Mouse (Mus musculus) liver, embryonic 16.5 days (tissue): ENCODE results near the gene Klhdc10. TPM values are rescaled to one million over a fixed set of nuclear protein-coding genes. Genes with fewer than 3 reads are reported as not detected.
"Not testable (repeated sequence)": the region's sequence is repeated elsewhere in the genome, so short reads cannot be mapped to it uniquely, and the experiment has no call there.

ENCODE experiments used
- ATAC-seq: fragments of 200-750 bp; cut with Nextera tagmentation; 2 replicates; pipeline ENCODE4 v1.8.0; 2017; ENCODE audit warnings: low read depth, mild to moderate bottlenecking, moderate number of reproducible peaks, moderate library complexity
- H3K27ac ChIP-seq: fragments of 300-500 bp; sonication (generic); 2 replicates; pipeline ENCODE4 v1.5.1; 2014; ENCODE audit warnings: mild to moderate bottlenecking, low read length
- H3K27me3 ChIP-seq: fragments of 300-500 bp; sonication (generic); 2 replicates; pipeline ENCODE4 v1.6.1; 2014; ENCODE audit warnings: low read depth, low read length, mixed read lengths; ENCODE audit not compliant: control insufficient read depth, insufficient read depth
- H3K36me3 ChIP-seq: fragments of 300-500 bp; sonication (generic); 2 replicates; pipeline ENCODE4 v1.6.1; 2014; ENCODE audit warnings: mild to moderate bottlenecking; ENCODE audit not compliant: control insufficient read depth, insufficient read depth
- H3K4me1 ChIP-seq: fragments of 300-500 bp; sonication (generic); 2 replicates; pipeline ENCODE4 v1.6.1; 2014; ENCODE audit warnings: low read depth, low read length, mixed read lengths; ENCODE audit not compliant: control insufficient read depth
- H3K4me2 ChIP-seq: fragments of 300-500 bp; sonication (generic); 2 replicates; pipeline ENCODE4 v1.6.1; 2014; ENCODE audit warnings: low read depth, low read length, mixed read lengths
- H3K4me3 ChIP-seq: fragments of 300-500 bp; sonication (generic); 2 replicates; pipeline ENCODE4 v1.5.1; 2014; ENCODE audit warnings: low read depth, mild to moderate bottlenecking, low read length
- H3K9ac ChIP-seq: fragments of 300-500 bp; sonication (generic); 2 replicates; pipeline ENCODE4 v1.6.1; 2014; ENCODE audit warnings: low read depth, low read length
- H3K9me3 ChIP-seq: fragments of 300-500 bp; sonication (generic); replicated peaks from 2 replicates; pipeline ENCODE4 v1.6.1; 2016; ENCODE audit warnings: low read length; ENCODE audit not compliant: control insufficient read depth
- WGBS: fragments of 180-500 bp; shearing (Covaris S2); extraction: QIAGEN DNeasy Blood & Tissue Kit; methylation state at CpG from one replicate; pipeline ENCODE4 v1.1.7; 2014; ENCODE audit not compliant: insufficient replicate concordance; 5-methylcytosine and 5-hydroxymethylcytosine counted together
- polyA plus RNA-seq: library from polyadenylated mRNA; unstranded; fragments of >200 nt; fragmentation: Nextera tagmentation; extraction: Ambion mirVana; gene quantifications from 2 replicates; pipeline ENCODE4 v1.2.1, GENCODE M21; 2015

The Klhdc10 gene
- polyA plus RNA-seq, 1 experiment from 2014 or later = 7.5 TPM

GRCm38 (mm10) chr6:30359762-30360509 is 41.7 kb upstream of the Klhdc10 start:
- Histone ChIP-seq H3K4me3 (no peak overlapping the region), H3K9ac (no peak overlapping the region), H3K27ac (no peak overlapping the region), H3K4me2 (no peak overlapping the region), H3K9me3 (no peaks in the 10 kb centered on the region), H3K36me3 (peaks cover 2% of the 10 kb centered on the region; the same call in 1 of the 2 replicates), H3K27me3 (no peaks in the 10 kb centered on the region), H3K4me1 (no peaks in the 10 kb centered on the region)
- ATAC-seq = no peak
- 62% methylated on average over 12 of the region's 12 CpGs for whole genome bisulfite sequencing

- Histone ChIP-seq H3K27ac (no peak overlapping the region), H3K4me3 (no peak overlapping the region), H3K9ac (no peak overlapping the region), H3K4me1 (no peaks in the 10 kb centered on the region), H3K9me3 (no peaks in the 10 kb centered on the region), H3K27me3 (no peaks in the 10 kb centered on the region), H3K4me2 (no peak overlapping the region), H3K36me3 (peaks cover 14% of the 10 kb centered on the region)
- no peak for ATAC-seq
- 53% methylated on average over 5 of the region's 5 CpGs for WGBS
Observed at GRCm38 (mm10) chr6:30363808-30364207, 37.9 kb upstream of the Klhdc10 start.

GRCm38 (mm10) chr6:30369291-30369690 is 32.4 kb upstream of the Klhdc10 start:
- no peak for ATAC-seq

GRCm38 (mm10) chr6:30372627-30373369 is 28.9 kb upstream of the Klhdc10 start:
- WGBS = 85% methylated on average over 17 of the region's 17 CpGs
- H3K36me3 ChIP-seq = peaks cover 34% of the 10 kb centered on the region

More at GRCm38 (mm10) chr6:30369291-30369690, 32.4 kb upstream of the Klhdc10 start:
- Histone ChIP-seq H3K27ac (no peak overlapping the region), H3K4me2 (no peak overlapping the region), H3K9ac (no peak overlapping the region), H3K4me3 (no peak overlapping the region), H3K4me1 (no peaks in the 10 kb centered on the region), H3K27me3 (no peaks in the 10 kb centered on the region), H3K9me3 (no peaks in the 10 kb centered on the region), H3K36me3 (peaks cover 45% of the 10 kb centered on the region)
- WGBS = 73% methylated on average over 3 of the region's 3 CpGs

GRCm38 (mm10) chr6:30374731-30375510 is 26.7 kb upstream of the Klhdc10 start:
- 81% methylated on average over 16 of the region's 16 CpGs for WGBS
- no peak overlapping the region for H3K4me3 ChIP-seq

More at GRCm38 (mm10) chr6:30372627-30373369, 28.9 kb upstream of the Klhdc10 start:
- Histone ChIP-seq H3K4me1 (no peaks in the 10 kb centered on the region), H3K4me2 (no peak overlapping the region), H3K9me3 (no peaks in the 10 kb centered on the region), H3K27ac (no peak overlapping the region), H3K4me3 (no peak overlapping the region), H3K27me3 (no peaks in the 10 kb centered on the region), H3K9ac (no peak overlapping the region)
- ATAC-seq = no peak

GRCm38 (mm10) chr6:30375791-30376190 is 25.9 kb upstream of the Klhdc10 start:
- Histone ChIP-seq H3K4me3 (no peak overlapping the region), H3K9me3 (no peaks in the 10 kb centered on the region), H3K27ac (no peak overlapping the region), H3K4me2 (no peak overlapping the region), H3K9ac (no peak overlapping the region), H3K4me1 (no peaks in the 10 kb centered on the region), H3K27me3 (no peaks in the 10 kb centered on the region), H3K36me3 (peaks cover 21% of the 10 kb centered on the region)
- WGBS = 70% methylated on average over 1 of the region's 1 CpGs
- no peak for ATAC-seq

More at GRCm38 (mm10) chr6:30374731-30375510, 26.7 kb upstream of the Klhdc10 start:
- ATAC-seq = no peak
- peaks cover 29% of the 10 kb centered on the region for H3K36me3 ChIP-seq
- no peak overlapping the region for H3K27ac ChIP-seq
- H3K9ac ChIP-seq = no peak overlapping the region
- no peaks in the 10 kb centered on the region for H3K4me1 ChIP-seq
- no peaks in the 10 kb centered on the region for H3K27me3 ChIP-seq
- H3K4me2 ChIP-seq = no peak overlapping the region
- H3K9me3 ChIP-seq = no peaks in the 10 kb centered on the region

GRCm38 (mm10) chr6:30381116-30381515 is 20.6 kb upstream of the Klhdc10 start:
- 66% methylated on average over 3 of the region's 3 CpGs for WGBS
- Histone ChIP-seq H3K4me1 (no peaks in the 10 kb centered on the region), H3K9ac (no peak overlapping the region), H3K27ac (no peak overlapping the region), H3K27me3 (no peaks in the 10 kb centered on the region), H3K9me3 (no peaks in the 10 kb centered on the region), H3K4me2 (no peak overlapping the region), H3K4me3 (no peak overlapping the region), H3K36me3 (peaks cover 10% of the 10 kb centered on the region)
- no peak for ATAC-seq

GRCm38 (mm10) chr6:30390271-30390670 is 11.4 kb upstream of the Klhdc10 start:
- WGBS = 11% methylated on average over 4 of the region's 4 CpGs
- not testable (repeated sequence) for H3K9me3 ChIP-seq, H3K27ac ChIP-seq, H3K27me3 ChIP-seq, H3K36me3 ChIP-seq, H3K4me1 ChIP-seq, ATAC-seq
- peak overlapping the region; percentile 55 for H3K4me2 ChIP-seq
- peak overlapping the region; percentile 70 for H3K9ac ChIP-seq
- H3K4me3 ChIP-seq = peak overlapping the region; percentile 70
